Mouse (Mus musculus) thymus, adult 2 months (tissue): ENCODE data around the gene Pcbp1. TPM values are rescaled to one million over a fixed set of nuclear protein-coding genes. Genes with fewer than 3 reads are reported as not detected.

Source experiments
- DNase-seq: peaks from one replicate; pipeline ENCODE4 v3.0.0; 2021
- H3K27ac ChIP-seq: fragments of 200-500 bp; 2 replicates; pipeline ENCODE4 v1.5.1; 2012; ENCODE audit warnings: low read length, control low read depth; ENCODE audit not compliant: control insufficient read depth, insufficient read depth
- H3K27me3 ChIP-seq: fragments of 200-500 bp; 2 replicates; pipeline ENCODE4 v1.6.1; 2012; ENCODE audit warnings: mild to moderate bottlenecking, low read length, moderate library complexity, mixed read lengths; ENCODE audit not compliant: control insufficient read depth, insufficient read depth
- H3K36me3 ChIP-seq: fragments of 200-500 bp; 2 replicates; pipeline ENCODE4 v1.6.1; 2012; ENCODE audit warnings: mild to moderate bottlenecking, low read length, moderate library complexity; ENCODE audit not compliant: control insufficient read depth, insufficient read depth
- H3K4me1 ChIP-seq: fragments of 200-500 bp; replicated peaks from 2 replicates; pipeline ENCODE4 v1.6.1; 2012; ENCODE audit warnings: low read length; ENCODE audit not compliant: control insufficient read depth, insufficient read depth
- H3K4me3 ChIP-seq: fragments of 200-500 bp; 2 replicates; pipeline ENCODE4 v1.5.1; 2012; ENCODE audit warnings: mild to moderate bottlenecking, low read length, control low read depth, moderate library complexity; ENCODE audit not compliant: control insufficient read depth, insufficient read depth
- CTCF ChIP-seq: fragments of 200-500 bp; IDR thresholded peaks from 2 replicates; pipeline ENCODE4 v1.5.1; 2012; ENCODE audit warnings: mild to moderate bottlenecking, control low read depth, low read length, moderate library complexity, borderline replicate concordance; ENCODE audit not compliant: control insufficient read depth, poor library complexity, insufficient read depth; ENCODE audit errors: extremely low read depth
- POLR2A ChIP-seq: fragments of 200-500 bp; IDR thresholded peaks from 2 replicates; pipeline ENCODE4 v1.6.1; 2012; ENCODE audit warnings: mild to moderate bottlenecking, low read length, control low read depth, moderate library complexity; ENCODE audit not compliant: control insufficient read depth, poor library complexity, insufficient read depth; ENCODE audit errors: extremely low read depth
- WGBS: fragments of 180-500 bp; shearing (Covaris S2); methylation state at CpG from one replicate; pipeline ENCODE4 v1.1.7; 2018; 5-methylcytosine and 5-hydroxymethylcytosine counted together
- polyA plus RNA-seq: library from polyadenylated mRNA; depleted of rRNA; stranded (reverse); fragments of >200 nt; gene quantifications from 2 replicates; pipeline ENCODE4 v1.2.3, GENCODE M21; 2012

Pcbp1 gene
- polyA plus RNA-seq, 1 experiment, result 291 TPM

DNA sequence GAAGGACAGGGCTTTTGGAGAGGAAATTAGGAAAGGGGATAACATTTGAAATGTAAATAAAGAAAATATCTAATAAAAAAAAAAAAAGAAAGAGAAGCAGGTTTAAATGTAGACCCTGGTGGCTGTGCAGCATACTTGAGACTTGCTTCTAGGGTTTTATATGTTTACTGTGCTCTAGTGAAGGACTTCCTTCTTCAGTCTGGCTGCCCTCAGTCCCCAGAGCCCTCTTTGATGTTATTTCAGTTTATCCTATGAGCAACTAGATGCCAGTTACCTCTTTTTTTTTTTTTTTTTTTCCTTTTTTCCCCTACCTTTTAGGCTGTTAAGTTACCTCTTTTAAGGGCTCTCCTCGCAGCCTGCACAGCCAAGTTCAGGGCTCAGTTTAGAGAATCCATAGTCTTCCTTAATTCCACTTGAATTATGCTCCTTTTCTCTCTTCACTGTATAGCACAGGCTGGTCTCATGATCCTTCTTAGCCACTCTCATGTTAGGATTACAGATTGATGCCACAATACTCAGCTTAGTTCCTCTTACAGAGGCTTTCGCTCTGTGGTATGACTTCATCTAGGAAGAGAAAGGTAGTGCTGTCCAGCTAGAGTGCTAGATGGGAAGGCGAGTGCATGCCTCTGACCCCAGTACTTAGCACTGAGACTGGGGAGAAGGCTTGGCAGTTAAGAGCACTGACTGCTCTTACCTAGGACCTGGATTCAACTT, 30.4 kb upstream of the Pcbp1 start:
- Histone ChIP-seq H3K27ac (no peak overlapping the region), H3K4me1 (no peaks in the 10 kb centered on the region), H3K4me3 (no peak overlapping the region), H3K27me3 (no peaks in the 10 kb centered on the region), H3K36me3 (peaks cover 3% of the 10 kb centered on the region; the same call in 1 of the 2 replicates)
- DNase-seq, result no peak
- 92% methylated on average over 3 of the region's 3 CpGs for WGBS
- no peak for TF ChIP-seq CTCF
- TF ChIP-seq POLR2A, result no peak

- H3K4me3 ChIP-seq, result no peak overlapping the region
- TF ChIP-seq POLR2A (no peak), CTCF (no peak)
- peaks cover 10% of the 10 kb centered on the region; the same call in 1 of the 2 replicates for H3K36me3 ChIP-seq
- H3K27me3 ChIP-seq, result no peaks in the 10 kb centered on the region
- WGBS, result 88% methylated on average over 1 of the region's 1 CpGs
- no peaks in the 10 kb centered on the region for H3K4me1 ChIP-seq
- H3K27ac ChIP-seq, result no peak overlapping the region
- DNase-seq, result no peak
These were observed 24.5 kb upstream of the Pcbp1 start for GRCm38 (mm10) chr6:86550587-86550986.

DNA sequence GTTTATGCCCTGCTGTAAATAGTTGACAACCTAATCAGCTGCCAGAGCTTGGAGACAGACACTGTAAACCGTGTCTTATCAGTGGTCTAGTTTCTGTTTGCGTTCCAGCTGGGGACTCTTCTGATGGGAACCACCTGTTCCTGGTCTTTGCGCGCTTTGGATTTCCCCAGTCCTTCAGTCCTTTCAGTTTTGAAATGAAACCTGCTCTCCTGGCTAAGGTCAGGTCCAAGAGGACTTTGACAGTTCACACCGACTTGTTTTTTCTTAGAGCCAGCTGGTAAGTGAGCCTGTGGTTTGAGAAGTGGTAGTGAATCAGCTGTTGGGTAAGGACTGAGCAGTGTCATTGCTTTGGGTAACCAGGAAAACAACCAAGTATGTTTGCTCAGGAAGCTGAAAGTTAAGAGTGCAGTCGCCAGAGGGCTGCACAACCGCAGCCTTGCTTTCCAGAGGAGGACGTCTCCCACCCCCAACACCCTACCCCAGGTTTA, 21.8 kb upstream of the Pcbp1 start:
- Histone ChIP-seq H3K4me3 (no peak overlapping the region), H3K27ac (no peak overlapping the region), H3K27me3 (no peaks in the 10 kb centered on the region), H3K36me3 (peaks cover 10% of the 10 kb centered on the region; the same call in 1 of the 2 replicates), H3K4me1 (no peaks in the 10 kb centered on the region)
- no peak for DNase-seq
- WGBS, result 48% methylated on average over 8 of the region's 8 CpGs
- TF ChIP-seq POLR2A (no peak), CTCF (no peak)

- H3K27ac ChIP-seq, result no peak overlapping the region
- H3K36me3 ChIP-seq, result peaks cover 10% of the 10 kb centered on the region; the same call in 1 of the 2 replicates
- TF ChIP-seq POLR2A, result no peak
- TF ChIP-seq CTCF, result no peak
- no peak overlapping the region for H3K4me3 ChIP-seq
- no peaks in the 10 kb centered on the region for H3K27me3 ChIP-seq
- H3K4me1 ChIP-seq, result no peaks in the 10 kb centered on the region
- 95% methylated on average over 1 of the region's 1 CpGs for WGBS
- no peak for DNase-seq
These were observed 21.2 kb upstream of the Pcbp1 start for GRCm38 (mm10) chr6:86547228-86547755.

DNA sequence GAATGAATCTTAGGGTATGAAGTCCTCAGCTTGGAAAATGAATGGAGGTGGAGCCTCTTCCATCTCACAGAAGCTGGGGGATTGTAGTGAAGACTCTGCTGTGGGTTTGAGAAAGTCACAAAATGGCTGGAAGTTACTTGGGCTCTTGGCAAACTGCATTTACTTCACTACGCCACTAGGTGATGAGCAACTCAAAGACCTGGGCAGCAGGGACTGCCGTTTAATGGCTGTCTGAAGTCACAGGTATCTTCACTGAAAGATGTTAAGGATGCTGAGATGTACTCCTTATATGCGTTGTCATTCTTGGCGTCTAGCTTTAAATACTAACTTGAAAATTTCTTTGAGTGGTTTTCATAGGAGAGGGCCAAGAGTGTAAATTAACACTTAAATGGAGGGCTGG, 19.1 kb upstream of the Pcbp1 start:
- DNase-seq, result peak; percentile 16
- Histone ChIP-seq H3K27me3 (no peaks in the 10 kb centered on the region), H3K36me3 (peaks cover 10% of the 10 kb centered on the region), H3K27ac (no peak overlapping the region), H3K4me1 (no peaks in the 10 kb centered on the region), H3K4me3 (no peak overlapping the region)
- TF ChIP-seq POLR2A (no peak), CTCF (no peak)
- WGBS, result 54% methylated on average over 4 of the region's 4 CpGs

- TF ChIP-seq POLR2A (no peak), CTCF (no peak)
- no peak for DNase-seq
- Histone ChIP-seq H3K27ac (no peak overlapping the region), H3K4me1 (no peaks in the 10 kb centered on the region), H3K4me3 (no peak overlapping the region), H3K36me3 (peaks cover 10% of the 10 kb centered on the region), H3K27me3 (no peaks in the 10 kb centered on the region)
- 96% methylated on average over 3 of the region's 3 CpGs for WGBS
These were observed 17.7 kb upstream of the Pcbp1 start for GRCm38 (mm10) chr6:86543869-86544268.
